Mouse (Mus musculus): ENCODE measurements around the gene Car15.

The Car15 gene

DNA sequence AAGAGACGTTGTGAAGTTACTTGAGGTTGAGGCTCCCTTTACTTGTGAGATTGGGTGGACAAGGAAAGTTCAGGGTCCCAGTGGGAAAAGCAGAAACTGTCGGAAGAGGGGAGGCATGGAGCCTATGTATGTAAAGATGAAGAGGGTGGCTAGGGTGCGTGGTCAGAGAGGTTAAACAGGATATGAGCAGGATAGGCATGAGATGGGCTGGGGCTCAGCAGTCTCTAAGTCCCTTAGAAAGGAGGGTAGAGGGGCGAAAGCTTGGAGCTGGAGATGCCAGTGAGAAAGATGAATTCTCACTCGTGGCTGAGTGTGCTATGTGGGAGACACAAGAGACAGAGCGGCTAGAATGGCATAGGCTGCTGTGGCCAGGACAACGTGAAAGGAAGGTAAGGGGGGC lies 5.3 kb downstream of the Car15 start, which contains the start of gene B830017H08Rik:
B830017H08Rik (plus strand) TSS at position 301 of the 400 bp plus-strand sequence.
- no peak for DNase-seq

DNA sequence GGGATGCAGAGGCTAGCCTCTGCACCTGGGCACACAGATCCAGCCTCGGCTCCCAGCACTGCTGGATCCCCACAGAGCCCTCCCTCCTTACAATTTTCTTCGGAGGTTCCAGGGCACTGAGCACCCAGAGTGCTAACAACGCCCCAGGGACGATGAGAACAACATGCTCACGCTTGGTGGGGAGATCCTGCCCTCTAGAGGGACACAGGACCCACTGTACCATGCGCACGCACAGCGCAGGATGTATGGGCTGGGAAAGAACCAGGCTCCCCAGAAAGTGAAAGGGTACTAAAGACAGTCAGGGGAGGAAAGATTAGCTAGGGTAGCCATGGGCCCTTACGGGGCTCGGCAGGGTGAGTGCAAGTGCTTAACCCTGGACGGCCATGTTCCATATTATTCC lies 6.4 kb downstream of the Car15 start:
- no peak for DNase-seq

DNA sequence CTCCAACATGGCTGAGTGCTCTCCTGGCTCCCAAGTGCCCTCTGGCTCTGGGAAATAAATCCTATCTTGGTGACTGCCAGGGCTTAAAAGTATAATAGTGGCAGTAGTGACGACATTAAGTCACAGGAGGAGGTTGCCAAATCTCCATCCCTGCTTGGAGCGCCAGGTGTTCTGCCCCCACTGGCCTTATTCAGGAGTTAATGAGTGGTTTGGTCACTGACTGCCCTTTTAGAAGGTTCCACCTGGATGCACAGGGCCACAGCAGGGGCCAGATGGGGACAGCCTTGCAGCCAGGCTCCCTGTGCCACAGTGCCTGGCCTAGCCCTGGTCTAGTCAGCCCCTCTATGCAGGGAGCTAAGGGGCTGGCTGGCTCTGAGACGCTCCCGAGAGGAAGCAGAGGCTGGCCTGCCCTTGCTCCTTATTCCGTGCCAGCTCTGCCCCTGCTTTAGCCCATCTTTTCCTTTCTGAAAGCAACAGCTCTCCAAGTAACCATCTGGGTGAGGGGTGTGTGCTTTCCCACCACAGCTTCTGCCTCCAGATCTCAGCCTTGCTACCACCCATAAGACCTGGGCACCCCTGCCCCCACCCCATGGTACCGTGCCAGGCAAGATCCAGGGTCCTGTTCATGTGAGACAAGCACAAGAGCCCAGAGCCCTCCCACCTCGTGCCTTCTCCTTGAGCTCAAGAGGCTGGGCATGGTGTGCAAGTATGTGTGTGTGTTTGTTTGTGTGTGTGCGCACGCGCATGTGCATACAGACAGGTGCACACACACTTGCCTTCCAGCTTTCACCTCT lies 7.6 kb downstream of the Car15 start:
- no peak for DNase-seq

DNA sequence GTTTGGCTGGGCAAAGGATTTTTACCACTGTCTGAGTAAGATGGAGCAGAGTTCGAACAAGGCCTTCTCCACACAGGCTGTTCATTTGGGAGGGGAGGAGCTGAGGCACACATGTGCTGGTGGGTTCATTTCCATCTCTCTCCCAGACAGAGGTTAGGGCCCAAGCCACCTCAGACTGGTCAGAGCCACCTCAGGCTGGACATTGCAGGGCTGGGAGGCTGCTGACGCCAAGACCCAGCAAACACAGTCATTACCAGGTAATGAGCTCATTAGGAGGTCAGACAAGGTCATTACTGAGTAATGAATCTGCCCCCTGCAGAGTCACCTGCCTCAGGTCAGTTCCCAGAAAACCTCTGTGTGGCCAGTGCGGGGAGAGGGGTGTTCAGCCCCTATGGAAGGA lies 9.3 kb downstream of the Car15 start:
- DNase-seq = no peak

DNA sequence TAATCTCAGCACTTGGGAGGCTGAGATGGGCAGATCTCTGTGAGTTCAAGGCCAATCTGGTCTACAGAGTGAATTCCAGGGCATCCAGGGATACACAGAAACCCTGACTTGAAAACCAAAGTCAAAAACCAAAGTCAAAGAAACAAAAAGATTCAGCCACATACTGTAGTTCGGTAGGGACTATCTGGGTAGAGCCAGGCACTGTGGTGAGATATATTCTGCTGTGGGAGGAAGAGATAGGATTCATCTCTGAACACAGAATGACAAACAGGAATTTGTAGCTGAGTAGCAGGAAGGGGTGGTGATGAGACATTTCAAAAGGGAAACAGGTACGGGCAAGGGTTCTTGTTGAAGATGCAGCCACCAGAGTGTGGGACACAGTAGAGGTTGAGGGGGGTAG lies 9.9 kb downstream of the Car15 start:
- no peak for DNase-seq

DNA sequence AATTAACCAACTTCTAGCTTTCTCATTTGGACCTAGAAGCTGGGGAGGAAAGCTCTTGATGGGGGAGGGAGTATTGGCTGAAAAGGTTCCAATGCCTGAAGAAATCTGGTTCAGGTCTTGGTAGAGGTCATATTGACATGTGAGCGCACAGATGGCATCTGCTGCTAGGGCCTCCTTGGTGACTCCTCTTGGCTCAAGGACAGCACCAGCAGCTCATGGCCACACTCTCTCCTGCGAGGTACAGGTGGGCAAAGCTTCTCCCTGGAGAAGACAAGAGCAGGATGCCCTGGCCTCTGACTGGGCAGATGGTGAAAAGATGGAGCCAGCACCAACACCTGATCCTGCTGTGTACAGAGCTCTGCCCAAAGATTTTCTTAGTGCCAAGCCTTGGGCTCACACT lies 11.7 kb downstream of the Car15 start:
- DNase-seq = no peak

DNA sequence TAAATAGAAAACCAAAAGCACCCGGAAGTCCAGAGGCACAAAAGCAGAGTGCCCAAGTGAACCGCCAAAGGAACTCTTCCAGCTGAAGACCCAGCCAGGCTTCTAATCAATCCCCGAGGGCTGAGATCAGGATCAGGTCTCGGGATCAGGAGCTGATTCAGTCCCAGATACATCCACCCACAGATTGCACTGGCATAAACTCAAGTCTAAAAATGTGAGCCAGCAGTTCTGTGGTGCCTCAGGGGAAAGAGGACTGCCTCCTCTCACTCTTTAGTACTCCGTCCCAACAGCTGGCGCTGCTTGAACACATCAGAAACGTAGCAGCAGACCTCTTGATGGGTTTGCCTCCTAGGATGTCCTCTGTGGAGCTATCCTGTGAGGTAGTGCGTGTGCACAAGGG lies 21.6 kb downstream of the Car15 start:
- no peak for DNase-seq

DNA sequence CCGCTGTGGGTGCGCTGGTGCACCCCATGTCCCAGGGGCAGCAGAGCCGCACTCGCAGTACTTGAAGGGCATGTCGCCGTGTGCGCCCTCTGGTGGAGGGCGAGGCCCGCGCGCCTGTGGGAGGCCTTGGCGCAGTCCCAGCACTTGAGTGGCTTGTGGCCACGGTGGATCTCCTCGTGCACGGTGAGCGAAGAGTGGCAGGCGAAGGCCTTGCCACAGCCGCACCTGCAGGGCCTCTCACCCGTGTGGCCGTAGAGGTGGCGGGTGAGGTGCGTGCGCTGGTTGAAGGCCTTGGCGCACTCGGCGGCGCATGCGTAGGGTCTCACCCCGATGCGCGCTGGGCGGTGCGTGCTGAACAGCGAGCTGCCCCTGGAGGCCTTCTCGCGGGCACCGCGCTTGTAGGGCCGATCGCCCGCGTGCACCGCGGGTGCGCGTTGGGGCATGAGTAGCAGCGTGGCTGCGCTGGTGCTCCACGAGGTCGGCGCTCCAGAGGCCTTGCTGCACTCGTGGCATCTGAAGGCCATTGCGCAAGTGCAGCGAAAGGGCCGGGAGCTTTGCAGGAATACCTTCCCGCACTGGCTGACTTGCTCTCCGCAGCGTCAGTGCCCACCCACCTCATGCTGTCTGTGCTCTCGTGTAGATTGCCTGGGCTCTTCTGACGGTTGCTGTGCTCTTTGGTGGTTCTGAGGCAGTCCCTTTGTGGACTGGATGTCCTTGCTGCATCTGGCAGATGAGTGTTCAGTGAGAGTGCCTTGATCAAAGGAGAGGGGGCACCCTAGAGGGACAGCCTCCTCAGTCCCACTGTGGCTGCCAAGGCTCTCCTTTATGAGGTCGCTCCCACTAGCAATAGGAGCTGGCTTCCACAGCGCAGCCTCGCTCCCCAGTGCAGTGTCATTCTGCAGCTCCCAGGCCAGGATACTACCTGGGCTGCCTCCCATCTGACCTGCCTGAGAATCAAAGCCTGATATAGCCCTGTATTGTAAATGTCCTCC lies 22.5 kb downstream of the Car15 start:
- peak; percentile 35 to 63 for DNase-seq

DNA sequence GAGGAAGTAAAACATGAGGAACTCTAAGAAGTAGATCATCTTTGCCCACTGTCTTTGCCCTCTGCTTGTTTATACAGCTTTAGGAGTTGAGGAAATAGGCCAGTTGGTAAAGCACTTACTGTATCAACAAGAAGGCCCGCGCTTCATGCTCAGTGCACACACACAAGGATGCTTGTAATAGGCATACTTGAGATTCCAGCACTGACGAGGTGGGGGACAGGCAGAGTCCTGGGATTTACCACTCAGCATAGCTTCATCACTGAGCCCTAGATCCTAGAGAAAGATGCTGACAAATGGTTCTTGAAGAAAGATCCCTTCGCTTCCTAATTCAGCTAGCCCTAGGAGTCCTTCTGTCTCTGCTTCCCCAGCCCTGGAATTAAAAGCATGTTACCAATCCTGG lies 25.0 kb downstream of the Car15 start:
- DNase-seq = no peak

DNA sequence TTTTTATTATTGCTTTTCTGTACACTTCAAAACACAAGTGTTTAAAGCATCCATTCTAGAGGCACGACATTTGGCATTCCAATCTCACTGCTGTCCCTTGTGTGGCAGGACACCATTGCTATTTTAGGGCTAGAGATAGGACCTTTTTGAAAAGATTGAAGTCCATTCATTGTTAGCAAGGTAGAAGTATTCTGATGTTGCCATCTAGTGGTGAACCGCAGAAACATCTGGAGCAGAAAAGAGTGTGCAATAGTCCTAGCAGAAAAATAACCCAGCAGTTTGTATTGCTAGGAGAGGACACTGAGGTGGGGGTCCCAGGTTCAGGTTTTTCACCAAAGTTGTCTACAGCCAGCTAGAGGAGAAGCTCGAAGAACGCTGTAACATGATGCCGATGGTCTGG lies 26.0 kb downstream of the Car15 start:
- no peak for DNase-seq

DNA sequence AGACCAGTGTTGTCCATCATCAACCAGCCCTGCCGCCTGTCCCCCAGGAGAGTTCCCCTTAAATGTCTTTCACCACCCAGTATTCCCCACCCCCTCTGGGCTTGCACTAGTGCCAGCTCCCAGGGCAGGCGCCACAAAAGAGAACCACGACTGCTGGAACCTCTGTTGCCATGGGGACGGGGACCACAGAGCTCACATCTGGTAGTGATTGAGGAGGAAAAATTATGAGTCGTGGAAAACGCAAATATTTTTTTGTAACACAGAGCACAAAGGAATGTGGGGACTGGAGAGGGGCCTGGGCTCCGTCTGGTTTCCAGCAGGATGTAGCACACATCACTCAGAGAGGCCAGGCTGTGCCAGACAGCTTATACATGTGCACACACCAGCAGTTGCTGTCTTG lies 28.5 kb downstream of the Car15 start:
- DNase-seq = no peak

DNA sequence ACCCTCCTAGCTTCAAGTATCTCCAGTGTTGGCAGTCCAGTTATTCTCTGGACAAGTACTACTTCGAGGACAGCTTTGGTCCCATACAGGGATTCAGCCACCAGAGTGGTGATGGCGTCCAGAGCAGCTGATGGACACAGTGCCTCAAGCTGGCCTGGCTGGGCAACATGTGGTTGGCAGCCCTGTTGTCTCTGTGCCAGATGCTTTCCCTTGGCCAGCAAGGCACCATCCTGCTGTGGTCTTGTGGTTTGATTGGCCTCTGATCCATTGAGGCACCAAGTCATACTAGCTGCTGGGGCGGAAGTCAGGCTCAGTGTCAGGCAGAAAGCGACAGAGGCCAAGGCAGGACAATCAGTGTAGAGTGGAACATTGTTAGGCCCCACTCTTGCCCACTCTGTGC lies 29.0 kb downstream of the Car15 start:
- DNase-seq = no peak

DNA sequence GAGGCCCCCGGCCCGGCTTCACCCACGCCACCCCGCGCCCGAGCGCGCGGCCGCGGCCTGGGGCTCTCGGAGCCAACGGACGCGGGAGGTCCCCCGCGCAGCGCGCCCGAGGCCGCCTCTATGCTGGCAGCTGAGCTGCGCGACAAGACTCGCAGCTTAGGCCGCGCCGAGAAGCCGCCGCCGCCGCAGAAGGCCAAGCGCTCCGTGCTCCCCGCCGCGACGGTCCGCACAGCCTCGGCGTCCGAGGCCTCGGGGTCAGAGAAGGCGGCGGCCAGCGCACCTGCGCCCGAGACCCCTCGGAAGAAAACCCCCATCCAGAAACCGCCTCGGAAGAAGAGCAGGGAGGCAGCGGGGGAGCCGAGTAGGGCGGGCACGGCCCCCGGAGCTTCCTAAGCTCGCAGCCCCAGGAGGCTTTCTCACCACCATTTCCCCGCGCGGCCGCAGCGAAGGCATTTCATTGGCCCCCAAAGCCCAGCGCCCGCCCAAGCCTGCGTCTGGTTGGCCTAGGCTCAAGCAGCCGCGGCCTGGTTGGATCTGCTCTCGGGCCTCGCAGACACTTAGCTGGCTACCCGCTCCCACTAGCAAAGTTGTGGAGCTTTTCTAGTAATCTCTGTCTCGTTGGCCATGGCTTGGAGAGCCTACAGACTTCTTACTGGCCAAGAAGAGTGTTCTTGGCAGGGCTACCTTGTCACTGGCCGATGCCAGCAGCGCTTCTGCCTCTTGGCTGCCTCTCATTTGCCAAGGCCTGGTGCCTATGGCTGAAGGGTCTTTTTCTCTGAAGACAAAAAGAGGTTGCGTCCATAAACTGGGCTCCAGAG lies 30.8 kb downstream of the Car15 start:
- peak; percentile 72 to 85 for DNase-seq

DNA sequence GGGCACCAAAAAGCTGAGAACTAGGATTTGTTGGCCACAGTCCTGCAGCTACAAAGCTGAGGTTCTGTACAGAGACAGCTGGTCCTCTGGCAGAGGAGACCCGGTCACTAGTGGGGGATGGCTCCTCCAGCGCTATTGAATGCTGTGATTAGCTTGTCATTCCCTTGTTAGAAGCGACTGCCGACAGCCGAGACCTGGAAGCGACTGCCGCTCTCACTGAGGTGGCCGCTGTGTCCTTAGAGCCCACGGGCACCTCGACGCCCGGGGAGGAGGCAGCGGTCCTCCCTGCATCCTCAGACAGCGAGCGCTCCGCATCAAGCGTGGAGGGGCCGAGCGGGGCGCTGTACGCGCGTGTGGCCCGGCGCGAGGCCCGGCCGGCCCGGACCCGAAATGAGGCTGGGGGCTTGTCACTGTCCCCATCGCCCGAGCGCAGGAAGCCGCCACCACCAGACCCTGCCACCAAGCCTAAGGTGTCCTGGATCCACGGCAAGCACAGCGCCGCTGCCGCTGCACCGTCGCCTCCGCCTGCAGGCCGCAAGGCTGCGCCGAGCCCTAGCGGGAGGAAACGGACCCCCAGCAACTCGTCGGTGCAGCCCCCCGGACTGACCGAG lies 31.5 kb downstream of the Car15 start:
- DNase-seq = no peak

DNA sequence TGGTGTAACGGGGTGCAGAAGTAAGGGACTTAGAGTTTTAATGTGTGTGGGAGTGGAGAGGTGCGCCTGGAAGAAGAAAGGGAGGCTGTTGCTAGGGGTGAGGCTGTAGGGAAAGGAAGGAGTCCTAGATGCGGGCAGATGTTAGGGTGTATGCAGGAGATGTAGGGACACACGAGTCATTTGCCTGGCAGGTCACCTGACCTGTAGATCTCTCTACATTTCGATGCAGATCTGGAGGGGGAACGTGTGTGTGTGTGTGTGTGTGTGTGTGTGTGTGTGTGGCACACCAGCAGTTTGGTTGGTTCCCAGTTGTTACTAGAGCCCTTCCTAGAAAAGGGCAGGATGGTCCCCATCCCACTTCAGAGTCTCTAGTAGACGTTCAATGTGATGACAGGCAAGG lies 33.2 kb downstream of the Car15 start:
- no peak for DNase-seq

DNA sequence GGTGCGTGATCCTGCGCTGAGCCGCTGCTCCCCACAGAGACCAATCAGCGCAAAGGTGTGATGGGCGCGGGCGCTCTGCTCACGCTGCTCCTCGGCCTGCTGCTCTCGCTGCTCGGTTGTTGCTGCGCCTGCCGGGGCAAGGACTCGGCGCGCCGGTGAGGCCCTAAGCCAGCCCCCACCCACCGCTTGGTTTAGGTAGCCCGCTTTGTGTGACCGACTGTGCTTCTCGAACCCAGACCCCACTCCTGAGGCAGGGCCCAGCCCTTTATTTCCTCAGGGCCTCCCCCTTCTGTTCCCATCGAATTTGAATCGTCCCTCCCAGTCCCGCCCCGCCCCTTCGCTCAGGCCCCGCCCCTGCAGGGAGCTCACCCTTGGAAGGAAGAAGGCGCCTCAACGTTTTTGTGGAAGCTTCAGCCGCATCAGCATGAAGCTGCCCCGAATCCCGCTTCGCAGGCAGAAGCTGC lies 33.7 kb downstream of the Car15 start:
- peak; percentile 11 to 35 for DNase-seq

DNA sequence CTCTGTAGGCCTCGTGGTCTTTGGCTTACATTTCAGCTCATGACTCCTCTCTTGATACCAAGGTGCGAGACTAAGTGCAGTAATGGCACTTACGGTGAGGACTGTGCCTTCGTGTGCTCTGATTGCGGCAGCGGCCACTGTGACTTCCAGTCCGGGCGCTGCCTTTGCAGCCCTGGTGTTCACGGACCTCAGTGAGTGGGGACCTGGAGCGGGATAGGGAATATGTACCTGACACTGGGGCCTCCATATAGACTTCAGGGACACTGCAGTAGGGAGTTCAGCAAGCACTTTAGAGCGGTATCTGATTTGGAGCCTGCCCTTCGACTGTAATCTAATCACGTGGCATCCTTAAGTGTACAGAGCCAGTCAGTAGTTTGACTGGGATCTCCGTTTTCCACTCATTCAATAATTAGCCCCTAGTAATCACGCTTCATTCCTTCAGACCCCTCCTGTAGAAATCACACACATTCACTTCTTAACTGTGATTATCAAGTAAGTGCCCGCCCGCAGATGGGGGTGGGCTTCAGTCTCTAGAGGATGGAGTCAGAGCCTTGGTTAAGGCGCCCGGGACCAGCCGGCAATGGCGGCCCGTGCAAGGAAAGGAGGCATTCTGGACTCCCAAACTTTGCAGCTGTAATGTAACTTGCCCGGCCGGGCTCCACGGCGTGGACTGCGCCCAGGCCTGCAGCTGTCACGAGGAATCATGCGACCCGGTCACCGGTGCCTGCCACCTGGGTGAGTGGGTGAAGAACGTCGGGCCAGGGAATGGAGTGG lies 34.3 kb downstream of the Car15 start:
- no peak for DNase-seq

DNA sequence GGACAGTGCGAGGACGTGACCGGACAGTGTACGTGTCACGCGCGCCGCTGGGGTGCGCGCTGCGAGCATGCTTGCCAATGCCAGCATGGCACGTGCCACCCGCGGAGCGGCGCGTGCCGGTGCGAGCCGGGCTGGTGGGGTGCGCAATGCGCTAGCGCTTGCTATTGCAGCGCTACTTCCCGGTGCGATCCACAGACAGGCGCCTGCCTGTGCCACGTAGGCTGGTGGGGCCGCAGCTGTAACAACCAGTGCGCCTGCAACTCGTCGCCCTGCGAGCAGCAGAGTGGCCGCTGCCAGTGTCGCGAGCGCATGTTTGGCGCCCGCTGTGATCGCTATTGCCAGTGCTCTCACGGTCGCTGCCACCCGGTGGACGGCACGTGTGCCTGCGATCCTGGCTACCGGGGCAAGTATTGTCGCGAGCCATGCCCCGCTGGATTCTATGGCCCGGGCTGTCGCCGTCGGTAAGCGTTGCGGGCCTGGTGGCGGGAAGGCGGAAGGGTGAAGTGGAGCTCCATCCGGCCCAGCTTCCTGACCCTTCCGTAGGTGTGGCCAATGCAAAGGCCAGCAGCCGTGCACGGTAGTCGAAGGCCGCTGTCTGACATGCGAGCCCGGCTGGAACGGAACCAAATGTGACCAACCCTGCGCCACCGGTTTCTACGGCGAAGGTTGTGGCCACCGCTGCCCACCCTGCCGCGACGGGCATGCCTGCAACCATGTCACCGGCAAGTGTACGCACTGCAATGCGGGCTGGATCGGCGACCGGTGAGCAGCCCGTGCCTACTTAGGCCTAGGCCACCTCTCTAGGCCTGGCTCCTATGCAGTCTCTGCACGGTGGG lies 35.1 kb downstream of the Car15 start:
- DNase-seq = peak in 1 of 2 experiments; percentile 20

DNA sequence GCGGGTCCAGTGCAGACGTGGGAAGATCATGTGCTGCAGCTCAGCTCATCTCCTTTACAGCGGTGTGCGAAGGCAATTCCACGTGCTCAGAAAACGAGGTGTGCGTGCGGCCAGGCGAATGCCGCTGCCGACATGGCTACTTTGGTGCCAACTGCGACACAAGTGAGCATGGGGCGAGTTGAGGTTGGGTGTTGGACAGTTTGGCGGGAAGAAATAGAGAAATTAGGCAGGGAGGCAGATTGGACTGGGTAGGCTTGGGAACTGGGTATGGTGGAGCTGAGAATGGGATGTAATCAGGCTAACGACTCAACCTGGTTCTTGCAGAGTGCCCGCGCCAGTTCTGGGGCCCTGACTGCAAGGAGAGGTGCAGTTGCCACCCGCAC lies 35.7 kb downstream of the Car15 start:
- no peak for DNase-seq

DNA sequence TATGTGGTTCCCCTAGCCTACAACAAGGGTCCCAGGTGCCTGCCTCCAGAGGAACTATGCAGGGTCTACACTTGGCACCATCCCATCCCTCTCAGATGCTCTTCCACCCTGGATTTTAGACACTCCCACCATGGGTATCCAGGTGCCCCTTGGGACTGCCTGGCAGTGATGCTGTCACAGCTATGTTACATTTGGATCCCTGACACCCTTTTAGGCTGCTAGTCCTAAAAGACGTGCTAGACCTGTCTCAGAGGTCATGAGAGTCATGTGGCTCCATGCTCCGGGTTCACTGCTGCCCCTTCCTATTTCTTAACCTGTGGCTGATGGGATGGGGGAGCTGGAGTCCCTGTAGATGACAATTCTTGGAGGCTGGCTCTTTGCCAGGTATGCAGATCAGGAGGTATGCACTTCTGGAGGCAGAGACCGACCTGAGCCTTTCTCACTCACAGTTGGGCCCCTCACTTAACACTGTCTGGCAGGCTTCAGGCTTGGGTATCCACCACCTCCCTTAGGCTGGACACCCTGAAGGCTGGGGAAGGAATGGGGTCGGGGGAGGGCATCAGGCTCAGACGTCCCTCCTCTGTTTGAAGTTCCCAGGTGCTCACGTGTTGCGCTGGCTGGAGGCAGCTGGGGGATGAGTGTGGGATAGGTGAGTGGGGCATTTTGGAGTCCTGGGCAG lies 36.2 kb downstream of the Car15 start:
- no peak for DNase-seq
